Mouse (Mus musculus) cerebellum, postnatal 14 days (tissue): ENCODE data around the gene Dtnb.
A peak's percentile ranks its signal among the peaks of the same experiment; 100 is the strongest.

Source experiments
- DNase-seq, 2 experiments: peaks; one replicate each; pipeline ENCODE4 v3.0.0; 2021; ENCODE audit warnings: mixed read lengths in 2 of 2

The Dtnb gene

GRCm38 (mm10) chr12:3660985-3661635 lies 88.9 kb downstream of the Dtnb start:
- DNase-seq = peak; percentile 59

- no peak for DNase-seq
Measured at GRCm38 (mm10) chr12:3662660-3663059, 90.5 kb downstream of the Dtnb start.

- no peak for DNase-seq
Measured at GRCm38 (mm10) chr12:3663386-3663785, 91.2 kb downstream of the Dtnb start.

- no peak for DNase-seq
Measured at GRCm38 (mm10) chr12:3669971-3670381, 97.8 kb downstream of the Dtnb start.

- no peak for DNase-seq
Measured at GRCm38 (mm10) chr12:3671117-3671516, 98.9 kb downstream of the Dtnb start.

- DNase-seq = no peak
Measured at GRCm38 (mm10) chr12:3672786-3673185, 100.6 kb downstream of the Dtnb start.

- no peak for DNase-seq
Measured at GRCm38 (mm10) chr12:3673886-3674285, 101.7 kb downstream of the Dtnb start.

GRCm38 (mm10) chr12:3674913-3675312 lies 102.7 kb downstream of the Dtnb start:
- no peak for DNase-seq

GRCm38 (mm10) chr12:3680721-3681120 lies 108.5 kb downstream of the Dtnb start:
- no peak for DNase-seq

GRCm38 (mm10) chr12:3683041-3683440 lies 110.9 kb downstream of the Dtnb start:
- peak; percentile 65 to 68 for DNase-seq

- no peak for DNase-seq
Measured at GRCm38 (mm10) chr12:3686419-3686940, 114.3 kb downstream of the Dtnb start.

- DNase-seq = peak; percentile 29 to 70
Measured at GRCm38 (mm10) chr12:3690926-3691529, 118.8 kb downstream of the Dtnb start.

GRCm38 (mm10) chr12:3692795-3693392 lies 120.7 kb downstream of the Dtnb start:
- DNase-seq = peak; percentile 34 to 58

- peak; percentile 70 to 75 for DNase-seq
Measured at GRCm38 (mm10) chr12:3695741-3696501, 123.7 kb downstream of the Dtnb start.

GRCm38 (mm10) chr12:3700503-3700902 lies 128.3 kb downstream of the Dtnb start:
- DNase-seq = no peak

- DNase-seq = no peak
Measured at GRCm38 (mm10) chr12:3702903-3703302, 130.7 kb downstream of the Dtnb start.

- peak in 1 of 2 experiments; percentile 23 for DNase-seq
Measured at GRCm38 (mm10) chr12:3719151-3719721, 147.1 kb downstream of the Dtnb start.

- no peak for DNase-seq
Measured at GRCm38 (mm10) chr12:3720527-3720926, 148.3 kb downstream of the Dtnb start.

GRCm38 (mm10) chr12:3723762-3724161 lies 151.6 kb downstream of the Dtnb start:
- DNase-seq = peak; percentile 88 to 89

- no peak for DNase-seq
Measured at GRCm38 (mm10) chr12:3724822-3725370, 152.7 kb downstream of the Dtnb start.

GRCm38 (mm10) chr12:3729521-3730075 lies 157.4 kb downstream of the Dtnb start:
- DNase-seq = no peak

GRCm38 (mm10) chr12:3732623-3733265 lies 160.6 kb downstream of the Dtnb start:
- DNase-seq = peak; percentile 46 to 53
